Mouse (Mus musculus) cerebellum, adult 9-10 months (tissue): ENCODE measurements around the gene Zic1.
A peak's percentile ranks its signal among the peaks of the same experiment; 100 is the strongest.

ENCODE experiments used
- DNase-seq: peaks from one replicate; pipeline ENCODE4 v3.0.0; 2022

Gene Zic1

GRCm38 (mm10) chr9:91383441-91384135 lies 18.0 kb upstream of the Zic1 start:
- DNase-seq, result peak; percentile 90

- peak; percentile 72 for DNase-seq
Measured at GRCm38 (mm10) chr9:91382471-91383255, 17.1 kb upstream of the Zic1 start.

GRCm38 (mm10) chr9:91382111-91382379 lies 16.4 kb upstream of the Zic1 start:
- no peak for DNase-seq

GRCm38 (mm10) chr9:91381284-91382110 lies 15.9 kb upstream of the Zic1 start:
- DNase-seq, result peak; percentile 93

GRCm38 (mm10) chr9:91380458-91380914 lies 14.9 kb upstream of the Zic1 start:
- peak; percentile 76 for DNase-seq

- peak; percentile 64 for DNase-seq
Measured at GRCm38 (mm10) chr9:91379781-91380457, 14.3 kb upstream of the Zic1 start.

GRCm38 (mm10) chr9:91379300-91379635 lies 13.7 kb upstream of the Zic1 start:
- DNase-seq, result no peak

- peak; percentile 80 for DNase-seq
Measured at GRCm38 (mm10) chr9:91378411-91379299, 13.0 kb upstream of the Zic1 start.

- DNase-seq, result peak; percentile 77
Measured at GRCm38 (mm10) chr9:91377873-91378150, 12.2 kb upstream of the Zic1 start.

- peak; percentile 78 for DNase-seq
Measured at GRCm38 (mm10) chr9:91377036-91377872, 11.6 kb upstream of the Zic1 start.

- DNase-seq, result peak; percentile 47
Measured at GRCm38 (mm10) chr9:91374665-91375064, 9.1 kb upstream of the Zic1 start.

- DNase-seq, result peak; percentile 41
Measured at GRCm38 (mm10) chr9:91373811-91374575, 8.4 kb upstream of the Zic1 start.

GRCm38 (mm10) chr9:91371608-91372007 lies 6.0 kb upstream of the Zic1 start:
- peak; percentile 34 for DNase-seq

GRCm38 (mm10) chr9:91371011-91371410 lies 5.4 kb upstream of the Zic1 start:
- no peak for DNase-seq

GRCm38 (mm10) chr9:91370191-91370708 lies 4.6 kb upstream of the Zic1 start:
- DNase-seq, result peak; percentile 68

GRCm38 (mm10) chr9:91369293-91369991 lies 3.8 kb upstream of the Zic1 start:
- DNase-seq, result peak; percentile 72

GRCm38 (mm10) chr9:91368946-91369292 lies 3.3 kb upstream of the Zic1 start:
- DNase-seq, result no peak

- DNase-seq, result peak; percentile 73
Measured at GRCm38 (mm10) chr9:91368150-91368549, 2.5 kb upstream of the Zic1 start.

GRCm38 (mm10) chr9:91366999-91367811 lies 1.6 kb upstream of the Zic1 start:
- DNase-seq, result peak; percentile 72
